Mouse (Mus musculus) kidney, adult 2 months (tissue): ENCODE data around the gene Sema3b.

Experiments
- CTCF ChIP-seq: fragments of 200-500 bp; conservative IDR thresholded peaks from 2 replicates; pipeline ENCODE4 v1.5.1; 2011; ENCODE audit warnings: low read depth, mild to moderate bottlenecking, control low read depth, low read length, moderate library complexity, mixed read lengths; ENCODE audit not compliant: insufficient read depth, insufficient read length
- POLR2A ChIP-seq: fragments of 200-500 bp; IDR thresholded peaks from one replicate; pipeline ENCODE4 v1.6.1; 2011; ENCODE audit warnings: low read depth, low read length, control low read depth

DNA sequence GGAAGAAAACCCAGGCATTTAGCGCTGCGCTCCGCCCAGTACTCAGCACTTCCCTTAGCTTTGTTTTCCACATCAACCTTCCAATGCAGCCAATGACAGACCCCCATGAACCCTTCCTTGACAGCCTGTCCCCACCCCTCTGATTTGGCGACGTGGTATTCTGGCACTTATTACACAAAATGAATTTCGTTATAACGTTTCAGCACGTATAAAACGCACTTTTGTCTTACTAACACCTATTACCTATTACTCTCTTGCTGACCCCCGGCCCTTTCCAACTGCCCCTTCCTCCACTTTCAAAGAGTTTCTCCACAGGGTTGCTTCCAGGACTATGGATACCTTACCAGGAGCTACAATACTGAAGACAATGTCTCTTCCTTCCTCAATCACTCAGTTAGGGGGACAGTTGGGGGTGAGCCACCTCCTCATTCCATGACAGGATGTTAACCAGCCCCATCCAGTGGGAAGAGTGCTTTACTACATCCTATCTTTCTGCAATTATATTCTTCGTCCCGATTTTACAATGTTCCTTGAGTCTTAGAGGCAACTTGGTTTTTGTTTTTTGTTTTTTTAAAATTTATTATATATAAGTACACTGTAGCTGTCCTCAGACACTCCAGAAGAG, 4.0 kb upstream of the Sema3b start:
- TF ChIP-seq POLR2A (no peak), CTCF (peak; percentile 27; the same call in 1 of the 2 replicates)
